Mouse (Mus musculus): ENCODE measurements around the gene Gigyf2. TPM values are rescaled to one million over a fixed set of nuclear protein-coding genes. Genes with fewer than 3 reads are reported as not detected.

The Gigyf2 gene
- total and polyA plus RNA-seq, 3 experiments = 87.3 to 156 (median 93.5) TPM

- peaks cover 15% of the 10 kb centered on the region for H3K79me2 ChIP-seq (replicated peaks; ENCODE audit: control insufficient read depth, extremely low read depth, insufficient read depth, poor library complexity, severe bottlenecking)
- no peak overlapping the region for H3K27ac ChIP-seq (ENCODE audit: insufficient read depth, low read depth)
- in situ Hi-C loops (cut with MboI; ENCODE audit: low pct_ligation_motif_present, low pct_unique_long_range_greater_than_20kb, low sequenced_read_pairs) (no loop called here), dilution Hi-C loops (cut with MboI; ENCODE audit: extremely low pct_ligation_motif_present, extremely low pct_unique_long_range_greater_than_20kb, low sequenced_read_pairs) (no loop called here)
- H3K9me3 ChIP-seq (replicated peaks; ENCODE audit: low read length) = no peaks in the 10 kb centered on the region
- H3K4me3 ChIP-seq (replicated peaks in 1 of 3; ENCODE audit: low read depth in 2 of 3, low read length in 2 of 3, poor library complexity in 1 of 3) = no peak overlapping the region
- DNase-seq (ENCODE audit: extremely low read depth) = peak; percentile 16
- TF ChIP-seq RAD21 (IDR thresholded peaks at IDR 0.05; ENCODE audit: low read depth, low read length) = peak; percentile 35
- no peak for TF ChIP-seq TBP (conservative IDR thresholded peaks at IDR 0.05; ENCODE audit: low read depth, low read length)
- TF ChIP-seq MXI1 (IDR thresholded peaks at IDR 0.05; ENCODE audit: low read depth, low read length) = no peak
- no peak for TF ChIP-seq NRF1 (IDR thresholded peaks at IDR 0.05; ENCODE audit: low read depth, low read length)
- no peak for TF ChIP-seq USF2 (conservative IDR thresholded peaks at IDR 0.05; ENCODE audit: low read depth, low read length)
- no peak for TF ChIP-seq POLR2A (IDR thresholded peaks at IDR 0.05; ENCODE audit: low read depth, low read length)
- no peak for TF ChIP-seq POLR2AphosphoS2 (IDR thresholded peaks at IDR 0.05; ENCODE audit: low read depth, low read length)
- peak; percentile 25 to 59; a peak in 3 of 4 replicates for TF ChIP-seq CTCF (conservative IDR thresholded peaks at IDR 0.05 in 1 of 2, IDR thresholded peaks at IDR 0.05 in 1 of 2; ENCODE audit: low read depth in 2 of 2, low read length in 2 of 2)
- H3K4me1 ChIP-seq (ENCODE audit: control insufficient read depth in 1 of 2, insufficient read depth in 2 of 2) = peaks cover 0 to 17% of the 10 kb centered on the region in 2 experiments; a peak in 2 of 4 replicates
- H3K36me3 ChIP-seq (replicated peaks in 1 of 2; ENCODE audit: control insufficient read depth in 1 of 2, insufficient read depth in 1 of 2, low read length in 1 of 2) = peaks cover 22 to 88% of the 10 kb centered on the region in 2 experiments
- H3K27me3 ChIP-seq (replicated peaks) = no peaks in the 10 kb centered on the region
- H3K9ac ChIP-seq (ENCODE audit: insufficient read depth, low read depth) = no peak overlapping the region
- H3K4me2 ChIP-seq (ENCODE audit: insufficient read depth, low read depth, poor library complexity, severe bottlenecking) = no peak overlapping the region
These were observed 53.1 kb downstream of the Gigyf2 start for GRCm38 (mm10) chr1:87379919-87380318.

GRCm38 (mm10) chr1:87381152-87381551 is 54.4 kb downstream of the Gigyf2 start:
- Histone ChIP-seq H3K9ac (ENCODE audit: insufficient read depth, low read depth) (no peak overlapping the region), H3K4me2 (ENCODE audit: insufficient read depth, low read depth, poor library complexity, severe bottlenecking) (no peak overlapping the region), H3K36me3 (replicated peaks in 1 of 2; ENCODE audit: control insufficient read depth in 1 of 2, insufficient read depth in 1 of 2, low read length in 1 of 2) (peaks cover 16 to 82% of the 10 kb centered on the region in 2 experiments), H3K4me3 (replicated peaks in 1 of 3; ENCODE audit: low read depth in 2 of 3, low read length in 2 of 3, poor library complexity in 1 of 3) (no peak overlapping the region), H3K27me3 (replicated peaks) (no peaks in the 10 kb centered on the region), H3K27ac (ENCODE audit: insufficient read depth, low read depth) (no peak overlapping the region), H3K4me1 (ENCODE audit: control insufficient read depth in 1 of 2, insufficient read depth in 2 of 2) (peaks cover 0 to 17% of the 10 kb centered on the region in 2 experiments; a peak in 2 of 4 replicates), H3K9me3 (replicated peaks; ENCODE audit: low read length) (no peaks in the 10 kb centered on the region), H3K79me2 (replicated peaks; ENCODE audit: control insufficient read depth, extremely low read depth, insufficient read depth, poor library complexity, severe bottlenecking) (peaks cover 10% of the 10 kb centered on the region)
- in situ Hi-C loops (cut with MboI; ENCODE audit: low pct_ligation_motif_present, low pct_unique_long_range_greater_than_20kb, low sequenced_read_pairs) = no loop called here
- TF ChIP-seq SIN3A (IDR thresholded peaks at IDR 0.05; ENCODE audit: low read length) = no peak
- no peak for TF ChIP-seq RAD21 (IDR thresholded peaks at IDR 0.05; ENCODE audit: low read depth, low read length)
- peak; percentile 59; the same call in 1 of the 2 replicates for TF ChIP-seq MAFK (IDR thresholded peaks at IDR 0.05; ENCODE audit: insufficient replicate concordance, low read length)
- DNase-seq (ENCODE audit: extremely low read depth) = no peak
- dilution Hi-C loops (cut with MboI; ENCODE audit: extremely low pct_ligation_motif_present, extremely low pct_unique_long_range_greater_than_20kb, low sequenced_read_pairs) = no loop called here

GRCm38 (mm10) chr1:87386436-87387092 is 59.8 kb downstream of the Gigyf2 start:
- dilution Hi-C loops (cut with MboI; ENCODE audit: extremely low pct_ligation_motif_present, extremely low pct_unique_long_range_greater_than_20kb, low sequenced_read_pairs) (no loop called here), in situ Hi-C loops (cut with MboI; ENCODE audit: low pct_ligation_motif_present, low pct_unique_long_range_greater_than_20kb, low sequenced_read_pairs) (no loop called here)
- H3K4me3 ChIP-seq (replicated peaks in 1 of 3; ENCODE audit: low read depth in 2 of 3, low read length in 2 of 3, poor library complexity in 1 of 3) = no peak overlapping the region
- H3K4me1 ChIP-seq (ENCODE audit: control insufficient read depth in 1 of 2, insufficient read depth in 2 of 2) = no peaks in the 10 kb centered on the region
- no peak for DNase-seq (ENCODE audit: extremely low read depth)
- H3K4me2 ChIP-seq (ENCODE audit: insufficient read depth, low read depth, poor library complexity, severe bottlenecking) = no peak overlapping the region
- no peaks in the 10 kb centered on the region for H3K27me3 ChIP-seq (replicated peaks)
- TF ChIP-seq NRF1 (IDR thresholded peaks at IDR 0.05; ENCODE audit: low read depth, low read length) = no peak
- no peak for TF ChIP-seq ZC3H11A (IDR thresholded peaks at IDR 0.05; ENCODE audit: low read depth, low read length)
- TF ChIP-seq IRF4 (IDR thresholded peaks at IDR 0.05; ENCODE audit: low read depth, low read length) = no peak
- TF ChIP-seq EP300 (IDR thresholded peaks at IDR 0.05; ENCODE audit: low read length) = no peak
- no peak for TF ChIP-seq NELFE (IDR thresholded peaks at IDR 0.05; ENCODE audit: low read depth, low read length)
- no peak for TF ChIP-seq GABPA (IDR thresholded peaks at IDR 0.05; ENCODE audit: insufficient replicate concordance, low read depth, low read length)
- no peak for TF ChIP-seq JUN (IDR thresholded peaks at IDR 0.05; ENCODE audit: insufficient read depth, low read depth, low read length)
- no peak for TF ChIP-seq SIN3A (IDR thresholded peaks at IDR 0.05; ENCODE audit: low read length)
- no peak for TF ChIP-seq ZKSCAN1 (IDR thresholded peaks at IDR 0.05; ENCODE audit: borderline replicate concordance, low read depth, low read length)
- TF ChIP-seq KAT2A (IDR thresholded peaks at IDR 0.05; ENCODE audit: insufficient replicate concordance, low read length) = no peak
- no peak for TF ChIP-seq ZMIZ1 (IDR thresholded peaks at IDR 0.05; ENCODE audit: low read depth, low read length)
- no peak for TF ChIP-seq BHLHE40 (IDR thresholded peaks at IDR 0.05; ENCODE audit: low read depth, low read length)
- no peak overlapping the region for H3K27ac ChIP-seq (ENCODE audit: insufficient read depth, low read depth)
- H3K9ac ChIP-seq (ENCODE audit: insufficient read depth, low read depth) = no peak overlapping the region
- no peaks in the 10 kb centered on the region for H3K9me3 ChIP-seq (replicated peaks; ENCODE audit: low read length)
- peaks cover 23 to 78% of the 10 kb centered on the region in 2 experiments for H3K36me3 ChIP-seq (replicated peaks in 1 of 2; ENCODE audit: control insufficient read depth in 1 of 2, insufficient read depth in 1 of 2, low read length in 1 of 2)
- peaks cover 3% of the 10 kb centered on the region for H3K79me2 ChIP-seq (replicated peaks; ENCODE audit: control insufficient read depth, extremely low read depth, insufficient read depth, poor library complexity, severe bottlenecking)
